Mouse (Mus musculus): ENCODE data around the gene Fut11.
A peak's percentile ranks its signal among the peaks of the same experiment; 100 is the strongest.

GRCm38 (mm10) chr14:20672990-20673389 is 21.8 kb upstream of the Fut11 start:
- no peak for TF ChIP-seq POLR2A (IDR thresholded peaks at IDR 0.05; ENCODE audit: insufficient read depth, low read length)
- TF ChIP-seq CTCF (IDR thresholded peaks at IDR 0.05; ENCODE audit: low read depth, low read length): peak; percentile 17

Measured in ES-Bruce4 (cell line).